Mouse (Mus musculus) heart, embryonic 12.5 days (tissue): ENCODE measurements around the gene Rbp3. TPM values are rescaled to one million over a fixed set of nuclear protein-coding genes. Genes with fewer than 3 reads are reported as not detected.

Experiments used
- ATAC-seq: fragments of 200-750 bp; cut with Nextera tagmentation; 2 replicates; pipeline ENCODE4 v1.8.0; 2017; ENCODE audit warnings: moderate TSS enrichment, moderate library complexity; ENCODE audit not compliant: insufficient number of reproducible peaks, low FRiP score
- H3K27ac ChIP-seq: fragments of 300-500 bp; sonication (generic); 2 replicates; pipeline ENCODE4 v1.5.1; 2016; ENCODE audit warnings: mild to moderate bottlenecking, moderate library complexity; ENCODE audit not compliant: poor library complexity, severe bottlenecking
- H3K27me3 ChIP-seq: fragments of 300-500 bp; sonication (generic); replicated peaks from 2 replicates; pipeline ENCODE4 v1.6.1; 2016; ENCODE audit warnings: mild to moderate bottlenecking, moderate library complexity
- H3K36me3 ChIP-seq: fragments of 300-500 bp; sonication (generic); 2 replicates; pipeline ENCODE4 v1.6.1; 2016; ENCODE audit warnings: mild to moderate bottlenecking, moderate library complexity
- H3K4me1 ChIP-seq: fragments of 300-500 bp; sonication (generic); replicated peaks from 2 replicates; pipeline ENCODE4 v1.6.1; 2016; ENCODE audit warnings: mild to moderate bottlenecking
- H3K4me2 ChIP-seq: fragments of 300-500 bp; sonication (generic); 2 replicates; pipeline ENCODE4 v1.6.1; 2016; ENCODE audit warnings: mild to moderate bottlenecking, moderate library complexity
- H3K4me3 ChIP-seq: fragments of 300-500 bp; sonication (generic); 2 replicates; pipeline ENCODE4 v1.5.1; 2016; ENCODE audit warnings: mild to moderate bottlenecking
- H3K9ac ChIP-seq: fragments of 300-500 bp; sonication (generic); 2 replicates; pipeline ENCODE4 v1.6.1; 2016; ENCODE audit warnings: mild to moderate bottlenecking, moderate library complexity
- H3K9me3 ChIP-seq: fragments of 300-500 bp; sonication (generic); replicated peaks from 2 replicates; pipeline ENCODE4 v1.6.1; 2016; ENCODE audit warnings: mild to moderate bottlenecking, moderate library complexity
- WGBS: fragments of 180-500 bp; shearing (Covaris S2); methylation state at CpG from one replicate; pipeline ENCODE4 v1.1.7; 2016; 5-methylcytosine and 5-hydroxymethylcytosine counted together
- polyA plus RNA-seq: library from polyadenylated mRNA; unstranded; fragments of >200 nt; fragmentation: Nextera tagmentation; extraction: Ambion mirVana; gene quantifications from 2 replicates; pipeline ENCODE4 v1.2.1, GENCODE M21; 2016

Gene Rbp3
- polyA plus RNA-seq, 1 experiment from 2014 or later, result 0.14 TPM

- Histone ChIP-seq H3K36me3 (no peaks in the 10 kb centered on the region), H3K4me3 (no peak overlapping the region), H3K9me3 (no peaks in the 10 kb centered on the region), H3K9ac (no peak overlapping the region), H3K27ac (no peak overlapping the region), H3K27me3 (peaks cover 30% of the 10 kb centered on the region), H3K4me1 (peaks cover 7% of the 10 kb centered on the region; the same call in 1 of the 2 replicates), H3K4me2 (no peak overlapping the region)
- 55% methylated on average over 5 of the region's 5 CpGs for WGBS
- ATAC-seq, result no peak
Measured at GRCm38 (mm10) chr14:33974752-33975151, 20.9 kb downstream of the Rbp3 start.

GRCm38 (mm10) chr14:33977748-33978147, 23.9 kb downstream of the Rbp3 start:
- ATAC-seq, result no peak
- no peak overlapping the region for H3K9ac ChIP-seq
- H3K36me3 ChIP-seq, result no peaks in the 10 kb centered on the region
- H3K4me3 ChIP-seq, result no peak overlapping the region
- 47% methylated on average over 7 of the region's 7 CpGs for WGBS
- H3K4me1 ChIP-seq, result peaks cover 7% of the 10 kb centered on the region; the same call in 1 of the 2 replicates
- peaks cover 30% of the 10 kb centered on the region for H3K27me3 ChIP-seq
- no peak overlapping the region for H3K27ac ChIP-seq
- H3K9me3 ChIP-seq, result no peaks in the 10 kb centered on the region
- H3K4me2 ChIP-seq, result no peak overlapping the region

GRCm38 (mm10) chr14:33978604-33979059, 24.8 kb downstream of the Rbp3 start, which contains the start of gene Zfp488:
TSS of gene Zfp488 (minus strand) at chr14:33978764.
- under 1% methylated on average over 25 of the region's 25 CpGs for WGBS
- Histone ChIP-seq H3K9me3 (no peaks in the 10 kb centered on the region), H3K4me3 (peak within 1 kb of the TSS; percentile 51), H3K27ac (no peak within 1 kb of the TSS), H3K9ac (peak within 1 kb of the TSS; percentile 54; the same call in 1 of the 2 replicates), H3K27me3 (peaks cover 30% of the 10 kb centered on the region), H3K4me1 (peaks cover 7% of the 10 kb centered on the region; the same call in 1 of the 2 replicates), H3K4me2 (peak within 1 kb of the TSS; percentile 94), H3K36me3 (no peaks in the 10 kb centered on the region)
- 0 out of 2 replicates have a peak, but pooled peaks have one; percentile 36 for ATAC-seq

- no peaks in the 10 kb centered on the region; the same call in 1 of the 2 replicates for H3K27me3 ChIP-seq
- H3K4me1 ChIP-seq, result peaks cover 7% of the 10 kb centered on the region
- no peak overlapping the region for H3K4me2 ChIP-seq
- no peak overlapping the region for H3K27ac ChIP-seq
- no peak for ATAC-seq
- H3K9me3 ChIP-seq, result no peaks in the 10 kb centered on the region
- H3K4me3 ChIP-seq, result no peak overlapping the region
- 48% methylated on average over 3 of the region's 3 CpGs for WGBS
- no peak overlapping the region for H3K9ac ChIP-seq
- H3K36me3 ChIP-seq, result no peaks in the 10 kb centered on the region
Measured at GRCm38 (mm10) chr14:33989201-33989600, 35.4 kb downstream of the Rbp3 start.

GRCm38 (mm10) chr14:33991971-33992370, 38.2 kb downstream of the Rbp3 start:
- ATAC-seq, result no peak
- peaks cover 11% of the 10 kb centered on the region for H3K4me1 ChIP-seq
- H3K4me2 ChIP-seq, result no peak overlapping the region
- no peaks in the 10 kb centered on the region; the same call in 1 of the 2 replicates for H3K27me3 ChIP-seq
- no peak overlapping the region for H3K27ac ChIP-seq
- H3K36me3 ChIP-seq, result no peaks in the 10 kb centered on the region
- 68% methylated on average over 4 of the region's 4 CpGs for WGBS
- no peaks in the 10 kb centered on the region for H3K9me3 ChIP-seq
- H3K4me3 ChIP-seq, result no peak overlapping the region
- H3K9ac ChIP-seq, result no peak overlapping the region

GRCm38 (mm10) chr14:33993051-33993450, 39.2 kb downstream of the Rbp3 start:
- Histone ChIP-seq H3K4me2 (no peak overlapping the region), H3K4me1 (peaks cover 17% of the 10 kb centered on the region), H3K9ac (no peak overlapping the region), H3K9me3 (no peaks in the 10 kb centered on the region), H3K27ac (no peak overlapping the region), H3K36me3 (no peaks in the 10 kb centered on the region), H3K4me3 (no peak overlapping the region), H3K27me3 (no peaks in the 10 kb centered on the region; the same call in 1 of the 2 replicates)
- no peak for ATAC-seq
- 87% methylated on average over 9 of the region's 9 CpGs for WGBS

- Histone ChIP-seq H3K9ac (no peak overlapping the region), H3K9me3 (no peaks in the 10 kb centered on the region), H3K36me3 (no peaks in the 10 kb centered on the region), H3K4me1 (peaks cover 17% of the 10 kb centered on the region), H3K27ac (no peak overlapping the region), H3K4me2 (no peak overlapping the region), H3K27me3 (no peaks in the 10 kb centered on the region; the same call in 1 of the 2 replicates), H3K4me3 (no peak overlapping the region)
- WGBS, result 79% methylated on average over 6 of the region's 6 CpGs
- 0 out of 2 replicates have a peak, but pooled peaks have one; percentile 18 for ATAC-seq
Measured at GRCm38 (mm10) chr14:33993521-33994289, 39.9 kb downstream of the Rbp3 start.

- 44% methylated on average over 6 of the region's 6 CpGs for WGBS
- H3K27ac ChIP-seq, result no peak overlapping the region
- H3K4me2 ChIP-seq, result no peak overlapping the region
Measured at GRCm38 (mm10) chr14:33997427-33997826, 43.6 kb downstream of the Rbp3 start.

GRCm38 (mm10) chr14:34000076-34000475, 46.3 kb downstream of the Rbp3 start:
- Histone ChIP-seq H3K4me3 (no peak overlapping the region), H3K4me2 (no peak overlapping the region), H3K4me1 (peaks cover 6% of the 10 kb centered on the region), H3K9ac (no peak overlapping the region), H3K36me3 (no peaks in the 10 kb centered on the region), H3K27me3 (no peaks in the 10 kb centered on the region), H3K9me3 (no peaks in the 10 kb centered on the region), H3K27ac (no peak overlapping the region)
- no peak for ATAC-seq

More at GRCm38 (mm10) chr14:33997427-33997826, 43.6 kb downstream of the Rbp3 start:
- Histone ChIP-seq H3K4me3 (no peak overlapping the region), H3K27me3 (no peaks in the 10 kb centered on the region), H3K4me1 (peaks cover 17% of the 10 kb centered on the region), H3K36me3 (no peaks in the 10 kb centered on the region), H3K9me3 (no peaks in the 10 kb centered on the region), H3K9ac (no peak overlapping the region)
- no peak for ATAC-seq

- Histone ChIP-seq H3K36me3 (no peaks in the 10 kb centered on the region), H3K9me3 (no peaks in the 10 kb centered on the region), H3K4me2 (no peak overlapping the region), H3K27me3 (no peaks in the 10 kb centered on the region), H3K9ac (no peak overlapping the region), H3K4me3 (no peak overlapping the region), H3K27ac (no peak overlapping the region), H3K4me1 (peaks cover 6% of the 10 kb centered on the region)
- no peak for ATAC-seq
Measured at GRCm38 (mm10) chr14:34001445-34001844, 47.6 kb downstream of the Rbp3 start.

- H3K4me1 ChIP-seq, result peaks cover 6% of the 10 kb centered on the region
- no peaks in the 10 kb centered on the region for H3K27me3 ChIP-seq
- WGBS, result 81% methylated on average over 5 of the region's 5 CpGs
- H3K9ac ChIP-seq, result no peak overlapping the region
- H3K36me3 ChIP-seq, result no peaks in the 10 kb centered on the region
- H3K9me3 ChIP-seq, result no peaks in the 10 kb centered on the region
- ATAC-seq, result no peak
- no peak overlapping the region for H3K27ac ChIP-seq
- no peak overlapping the region for H3K4me3 ChIP-seq
- H3K4me2 ChIP-seq, result no peak overlapping the region
Measured at GRCm38 (mm10) chr14:34002358-34002757, 48.6 kb downstream of the Rbp3 start.
